In genomic region chr14:79206210-79206609, GRCm38 (mm10) we compare ENCODE assay signal across 8 mouse cellular contexts. TPM values are rescaled to one million over a fixed set of nuclear protein-coding genes. Genes with fewer than 3 reads are reported as not detected.
DNase-seq lines count a peak whose midpoint lies in the region; ATAC-seq and TF ChIP-seq lines count a peak whose summit lies in the region.

No protein-coding gene starts in this region.

- H3K4me2 ChIP-seq in hindbrain, embryonic 16.5 days (ENCODE audit: low read length): no peak overlapping the region
- no peak overlapping the region for H3K4me2 ChIP-seq in midbrain, postnatal 0 days (ENCODE audit: low read depth, low read length, poor library complexity, severe bottlenecking)

- 0 out of 2 replicates have a peak overlapping the region, but pooled peaks have one; percentile 12 for H3K27ac ChIP-seq in gastrocnemius, adult 2 months
- peak overlapping the region; percentile 23; the same call in 1 of the 2 replicates for H3K27ac ChIP-seq in hindbrain, embryonic 16.5 days (ENCODE audit: low read depth, low read length)
- no peak overlapping the region for H3K27ac ChIP-seq in midbrain, postnatal 0 days (ENCODE audit: low read depth, low read length)

- H3K9ac ChIP-seq in hindbrain, embryonic 16.5 days (ENCODE audit: low read depth, low read length): peak overlapping the region; percentile 38; the same call in 1 of the 2 replicates
- H3K9ac ChIP-seq in midbrain, postnatal 0 days (replicated peaks; ENCODE audit: low read length, poor library complexity, severe bottlenecking): no peak overlapping the region

- no peak for TF ChIP-seq POLR2A in brain, embryonic 14.5 days (IDR thresholded peaks at IDR 0.05; ENCODE audit: borderline replicate concordance, extremely low read depth, insufficient read depth, insufficient read length, poor library complexity, severe bottlenecking)

- H3K4me3 ChIP-seq in gastrocnemius, adult 2 months: no peak overlapping the region
- H3K4me3 ChIP-seq in hindbrain, embryonic 16.5 days (ENCODE audit: low read length): no peak overlapping the region
- H3K4me3 ChIP-seq in midbrain, postnatal 0 days (ENCODE audit: low read depth, low read length): no peak overlapping the region

- TF ChIP-seq CTCF in brain, embryonic 14.5 days (IDR thresholded peaks at IDR 0.05; ENCODE audit: borderline replicate concordance, extremely low read depth, insufficient read depth, insufficient read length): no peak
- no peak for TF ChIP-seq CTCF in gastrocnemius, adult 2 months (IDR thresholded peaks at IDR 0.05)
- no peak for TF ChIP-seq CTCF in midbrain, postnatal 0 days (IDR thresholded peaks at IDR 0.05)

- intact Hi-C loops in gastrocnemius, adult 2 months (cut with DNase I): no loop called here

- peaks cover 23% of the 10 kb centered on the region for H3K4me1 ChIP-seq in hindbrain, embryonic 16.5 days (ENCODE audit: control insufficient read depth, insufficient read depth, low read depth, low read length)
- peaks cover 8% of the 10 kb centered on the region; the same call in 1 of the 2 replicates for H3K4me1 ChIP-seq in midbrain, postnatal 0 days (ENCODE audit: insufficient read depth, low read length)

- peak; percentile 62 for DNase-seq in Muller cell, postnatal 12 days (ENCODE audit: inconsistent ontology term)
- DNase-seq in brain, embryonic 14.5 days (ENCODE audit: low read depth): peak; percentile 89
- peak; percentile 85 for DNase-seq in gastrocnemius, adult 2 months
- peak; percentile 54 for DNase-seq in left cerebral cortex, adult 11 months (ENCODE audit: low spot score)
- peak; percentile 83 for DNase-seq in midbrain, postnatal 0 days (ENCODE audit: low spot score)
- DNase-seq in testis, postnatal 14 days (ENCODE audit: low spot score): peak; percentile 33

- H3K27me3 ChIP-seq in hindbrain, embryonic 16.5 days (replicated peaks; ENCODE audit: control insufficient read depth, insufficient read depth, low read length): no peaks in the 10 kb centered on the region
- H3K27me3 ChIP-seq in midbrain, postnatal 0 days (ENCODE audit: insufficient read depth, low read length): no peaks in the 10 kb centered on the region

- ATAC-seq in hindbrain, embryonic 16.5 days: peak; percentile 79
- ATAC-seq in midbrain, postnatal 0 days (ENCODE audit: low FRiP score): peak; percentile 33; the same call in 1 of the 2 replicates
- no peak for ATAC-seq in CD4-positive, CD25-positive, alpha-beta regulatory T cell, adult 4 months

- no peaks in the 10 kb centered on the region for H3K36me3 ChIP-seq in hindbrain, embryonic 16.5 days (ENCODE audit: control insufficient read depth, insufficient read depth, low read length)
- no peaks in the 10 kb centered on the region for H3K36me3 ChIP-seq in midbrain, postnatal 0 days (ENCODE audit: insufficient read depth, low read length)

- WGBS in hindbrain, embryonic 16.5 days: 16% methylated on average over 11 of the region's 11 CpGs
- 55% methylated on average over 11 of the region's 11 CpGs for WGBS in midbrain, postnatal 0 days

- H3K9me3 ChIP-seq in hindbrain, embryonic 16.5 days (ENCODE audit: control insufficient read depth, low read length): no peaks in the 10 kb centered on the region
- no peaks in the 10 kb centered on the region for H3K9me3 ChIP-seq in midbrain, postnatal 0 days (ENCODE audit: low read length)

RNA-seq across cellular contexts. Expression of gene Zfp957, which starts 41.0 kb away (rescaled TPM):
- polyA plus RNA-seq in brain, embryonic 14.5 days (2012; rRNA removed): not detected in 2 replicates
- total RNA-seq in gastrocnemius, adult 2 months (2021): not detected
- polyA plus RNA-seq in hindbrain, embryonic 16.5 days (2015; fragmentation: Nextera tagmentation; extraction: Ambion mirVana): not detected in 2 replicates
- total RNA-seq in midbrain, postnatal 0 days (2014; rRNA removed): not detected in 2 replicates
- polyA plus RNA-seq in midbrain, postnatal 0 days (2015; fragmentation: Nextera tagmentation; extraction: Ambion mirVana): 0.07 TPM in 1 of 2 replicates, not detected in the other
- not detected for polyA plus RNA-seq in CD4-positive, CD25-positive, alpha-beta regulatory T cell, adult 4 months (2017; shearing (Covaris generic))

Comparison
In these comparisons a context has a peak if more than half of its experiments do, and no peak if none do; other contexts are left out.
1. DNase-seq: peak in every context shown above with its lines; median percentile 89 in brain, embryonic 14.5 days; 85 in gastrocnemius, adult 2 months; 83 in midbrain, postnatal 0 days; 62 in Muller cell, postnatal 12 days; 54 in left cerebral cortex, adult 11 months; 33 in testis, postnatal 14 days.